Mouse (Mus musculus) left cerebral cortex, adult 8-10 months (tissue): ENCODE results near the gene Fignl2. TPM values are rescaled to one million over a fixed set of nuclear protein-coding genes. Genes with fewer than 3 reads are reported as not detected.
"Not testable (repeated sequence)": the region's sequence is repeated elsewhere in the genome, so short reads cannot be mapped to it uniquely, and the experiment has no call there.

Source experiments
- DNase-seq, 2 experiments: peaks; one replicate each; pipeline ENCODE4 v3.0.0; 2022; ENCODE audit warnings: low spot score in 2 of 2
- total RNA-seq, 4 experiments: library from RNA; stranded (reverse); gene quantifications; 2 replicates each; pipeline ENCODE4 v1.2.4; 2022

Gene Fignl2
- total RNA-seq, result 1 to 10 TPM; 1.5 to 1.8 (median 1.6) TPM

DNA sequence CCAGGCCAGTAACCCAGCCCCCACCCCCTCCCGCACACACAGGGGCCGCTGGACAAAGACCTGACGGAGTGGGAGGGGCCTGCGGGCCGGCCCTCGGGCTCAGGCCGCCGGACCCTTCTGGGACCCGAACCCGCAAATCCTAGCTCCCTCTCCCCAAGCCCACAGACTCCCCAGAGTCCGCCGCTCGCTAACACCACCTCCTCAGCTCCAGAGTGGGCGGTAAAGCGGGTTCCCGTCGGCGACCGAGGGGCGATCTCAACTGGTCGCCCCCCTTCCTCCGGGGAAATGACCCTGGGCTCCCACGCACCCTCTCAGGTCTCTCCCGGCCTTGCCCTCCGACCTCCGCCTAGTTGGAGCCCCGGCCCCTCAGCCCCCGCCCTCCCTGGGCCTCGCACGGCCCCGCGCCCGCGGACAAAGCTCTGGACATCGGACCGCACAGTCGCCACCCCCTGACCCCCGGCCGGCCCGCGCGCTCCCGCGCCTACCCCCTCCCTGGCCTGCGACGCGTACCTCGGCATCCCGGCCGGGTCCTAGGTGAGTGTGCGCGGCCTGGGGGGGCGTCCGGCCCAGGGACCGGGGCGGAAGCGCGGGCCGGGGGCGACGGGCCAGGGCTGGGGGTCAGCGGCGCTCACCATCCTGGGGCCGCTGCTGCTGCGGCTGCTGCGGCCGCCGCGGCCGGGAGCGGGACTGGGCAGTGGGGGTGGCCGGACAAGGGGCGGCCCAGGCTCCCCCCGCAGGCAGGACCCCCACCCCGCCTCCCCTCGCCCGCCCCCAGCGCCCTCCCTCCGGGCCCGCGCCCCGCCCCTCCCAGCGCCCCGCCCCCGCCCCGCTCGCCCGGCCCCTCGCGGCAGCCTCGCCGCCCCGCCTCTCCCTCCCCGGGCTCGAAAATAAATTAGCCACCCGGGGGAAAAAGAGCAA, at the start of gene Fignl2:
TSS of gene Fignl2 (minus strand) at position 755 of the 918 bp plus-strand sequence.
- DNase-seq, result no peak

DNA sequence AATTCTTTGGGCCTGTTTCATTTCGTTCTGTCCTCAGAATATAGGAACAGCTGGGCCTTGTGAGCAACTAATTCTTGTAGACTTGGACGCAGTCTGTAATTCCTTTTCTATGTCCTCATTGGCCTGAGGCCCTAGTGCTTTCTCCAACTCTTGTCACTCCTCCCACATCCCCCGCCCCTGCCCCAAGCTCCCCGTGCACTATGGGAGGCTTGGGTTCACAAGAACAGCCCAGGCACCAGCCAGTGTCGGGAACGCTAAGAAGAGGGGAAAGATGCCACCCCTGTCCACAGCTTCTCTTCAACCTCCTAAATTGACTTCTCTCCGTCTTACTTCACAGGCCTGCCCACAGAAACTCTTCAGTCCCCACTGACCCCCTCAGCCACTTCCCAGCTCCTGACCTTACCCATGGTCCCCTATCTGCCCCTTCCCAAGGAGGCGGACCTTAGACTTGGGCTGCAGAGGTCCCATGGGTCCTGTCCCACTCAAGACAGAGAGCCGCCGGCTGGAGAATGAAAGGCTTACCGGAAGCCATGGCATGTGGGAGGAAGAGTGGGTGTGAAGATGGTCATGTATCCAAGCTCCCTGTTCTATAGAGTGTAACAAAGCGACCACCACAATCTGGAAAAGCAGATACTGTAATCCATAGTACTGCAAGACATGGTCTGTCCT, 48.6 kb upstream of the Fignl2 start:
- DNase-seq, result no peak

DNA sequence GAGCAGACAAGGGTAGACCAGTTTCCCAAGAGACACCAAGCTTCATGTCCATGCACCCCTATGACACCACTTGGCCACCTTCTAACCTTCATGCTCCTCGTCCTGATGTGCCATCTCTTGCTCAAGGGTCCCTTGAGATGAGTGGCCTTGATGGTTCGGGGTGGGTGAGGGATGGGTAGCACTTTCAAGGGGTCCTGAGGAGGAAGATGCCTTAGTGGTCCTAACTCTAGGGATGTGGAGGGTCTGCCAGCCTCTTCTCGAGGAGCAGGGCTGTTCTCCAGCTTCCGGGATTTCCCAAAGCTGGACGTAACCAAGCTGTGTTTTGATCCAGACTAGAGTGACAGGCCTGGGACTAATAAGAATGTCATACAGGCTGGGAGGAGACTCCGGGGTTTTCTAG, 47.2 kb upstream of the Fignl2 start:
- no peak for DNase-seq

DNA sequence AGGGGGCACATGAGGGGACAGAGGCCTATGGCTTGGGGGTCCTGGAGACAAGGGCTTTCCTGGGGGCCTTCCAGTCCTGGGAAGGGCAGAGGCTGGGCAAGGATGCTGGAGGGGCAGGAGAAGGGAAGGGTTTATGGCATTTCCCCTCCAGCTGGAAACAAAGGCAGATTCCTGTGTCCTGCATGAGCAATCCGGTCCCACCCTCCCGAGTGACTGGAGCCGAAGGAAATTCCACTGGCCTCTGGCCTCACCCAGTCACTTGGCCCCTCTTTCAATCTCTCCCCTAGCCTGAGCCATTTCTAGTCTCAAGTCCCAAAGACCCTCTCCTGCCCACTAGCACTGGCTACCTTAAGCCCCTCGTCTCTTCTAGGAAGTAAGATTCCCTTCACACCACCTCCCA, 44.8 kb upstream of the Fignl2 start:
- no peak for DNase-seq

DNA sequence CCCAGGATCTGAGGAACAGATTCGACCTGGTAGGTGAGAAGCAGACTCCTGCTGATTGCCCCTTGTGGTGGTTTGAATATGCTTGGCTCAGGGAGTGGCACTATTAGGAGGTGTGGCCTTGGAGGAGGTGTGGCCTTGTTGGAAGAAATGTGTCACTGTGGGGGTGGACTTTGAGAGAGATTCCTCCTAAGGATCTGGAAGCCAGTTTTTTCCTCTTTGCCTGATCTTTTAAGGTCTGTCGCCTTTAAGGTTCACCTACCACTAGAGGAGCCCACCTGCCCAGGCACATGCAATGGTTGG, 43.9 kb upstream of the Fignl2 start:
- DNase-seq, result no peak

DNA sequence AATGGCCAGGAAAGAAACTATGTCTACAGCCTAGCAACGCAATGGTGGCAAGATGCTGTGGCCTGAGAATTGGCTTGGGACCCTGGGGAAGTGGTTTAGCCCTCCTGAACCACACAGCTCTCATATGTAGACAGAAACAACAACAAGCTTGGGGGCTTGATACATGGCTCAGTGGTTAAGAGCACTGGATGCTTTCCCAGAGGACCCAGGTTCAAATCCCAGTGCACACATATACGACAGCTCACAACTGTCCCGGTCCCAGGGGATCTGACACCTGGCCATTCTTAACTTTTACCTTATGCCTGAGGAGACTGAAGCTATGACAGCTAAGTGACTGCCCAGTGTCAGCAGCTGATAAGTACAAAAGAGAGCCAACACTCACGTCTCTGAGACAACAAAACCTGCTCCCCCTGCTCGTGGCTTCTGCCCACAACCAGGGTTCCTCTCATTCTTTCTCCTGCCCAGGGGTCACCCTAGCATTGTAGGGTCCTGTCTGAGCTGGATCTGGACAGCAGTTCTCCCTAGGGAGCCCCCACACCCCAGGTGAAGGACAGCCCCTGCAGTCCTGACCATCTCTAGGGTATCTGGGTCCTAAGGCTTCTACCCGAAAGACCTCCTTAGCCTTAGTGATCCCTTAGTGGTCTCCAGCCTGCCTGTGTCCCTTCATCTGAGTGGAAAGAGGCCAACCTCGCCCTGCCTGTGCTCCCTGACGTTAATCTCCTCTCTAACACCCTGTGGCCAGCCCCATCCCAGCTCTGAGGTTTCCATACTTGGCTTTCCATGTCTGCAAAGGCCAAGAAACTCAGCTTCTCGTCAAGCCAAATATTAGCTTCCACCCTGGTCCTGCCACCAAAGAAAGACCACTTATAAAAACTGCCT, 43.3 kb upstream of the Fignl2 start:
- no peak for DNase-seq

DNA sequence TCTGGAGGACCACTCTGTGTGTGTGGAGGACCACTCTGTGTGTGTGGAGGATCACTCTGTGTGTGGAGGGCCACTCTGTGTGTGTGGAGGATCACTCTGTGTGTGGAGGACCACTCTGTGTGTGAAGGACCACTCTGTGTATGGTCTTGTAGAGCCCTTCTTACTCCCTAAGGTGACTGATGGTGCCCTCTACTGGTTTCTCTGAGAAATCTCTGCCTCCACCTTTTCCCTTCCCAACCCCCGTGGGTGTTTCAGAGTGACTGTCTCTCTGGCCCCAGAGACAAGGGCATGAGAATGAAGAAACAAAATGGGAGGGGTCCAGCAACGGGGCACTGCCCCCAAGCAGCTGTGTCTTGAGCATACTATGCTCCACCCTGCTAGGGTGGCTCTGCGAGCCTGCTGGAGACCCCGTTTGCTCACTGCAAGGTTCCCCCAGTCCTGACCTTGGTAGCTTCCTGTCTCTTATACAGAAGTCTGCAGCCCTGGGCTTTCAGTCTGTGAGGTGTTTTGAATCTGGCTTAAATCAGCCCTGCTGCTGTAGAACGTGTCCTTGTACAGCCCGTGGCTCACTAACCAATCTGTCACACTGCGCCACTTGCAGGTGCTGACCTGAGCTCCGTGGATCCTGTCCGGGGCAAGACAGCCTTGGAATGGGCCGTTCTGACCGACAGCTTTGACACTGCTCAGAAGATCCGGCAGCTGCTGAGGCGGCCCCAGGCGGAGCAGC, 40.2 kb upstream of the Fignl2 start:
- DNase-seq, result no peak

DNA sequence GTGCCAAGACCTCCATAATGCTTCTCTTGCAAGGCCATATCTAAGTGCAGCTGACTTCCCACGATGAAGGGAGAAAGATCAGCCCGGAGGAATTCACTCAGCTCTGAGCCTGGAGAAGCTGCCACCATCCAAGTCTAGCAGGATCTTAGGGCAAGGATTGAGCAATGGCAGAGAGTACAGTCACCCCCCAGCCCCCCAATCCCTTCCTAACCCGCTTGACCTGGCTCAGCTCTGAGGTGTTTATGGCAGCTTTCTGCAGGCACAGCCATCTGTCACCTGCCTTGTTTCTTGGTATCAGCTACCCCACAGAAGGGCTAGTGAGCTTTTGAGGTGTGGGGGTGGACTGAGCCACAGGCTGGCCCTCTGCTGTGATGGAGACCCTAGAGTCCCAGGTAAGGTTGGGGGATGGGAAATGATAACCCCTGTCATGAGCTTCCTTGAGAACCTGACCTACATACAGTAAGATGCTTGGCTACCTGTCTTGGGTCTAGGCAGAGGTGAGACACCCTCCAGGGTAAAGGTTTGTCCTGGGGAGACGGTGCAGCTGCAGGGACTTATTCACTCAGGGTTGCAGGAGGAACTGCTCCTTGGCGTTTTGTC, 37.2 kb upstream of the Fignl2 start, which contains the start of gene Ankrd33:
TSS of gene Ankrd33 (plus strand) at position 245 of the 600 bp plus-strand sequence.
- DNase-seq, result no peak

DNA sequence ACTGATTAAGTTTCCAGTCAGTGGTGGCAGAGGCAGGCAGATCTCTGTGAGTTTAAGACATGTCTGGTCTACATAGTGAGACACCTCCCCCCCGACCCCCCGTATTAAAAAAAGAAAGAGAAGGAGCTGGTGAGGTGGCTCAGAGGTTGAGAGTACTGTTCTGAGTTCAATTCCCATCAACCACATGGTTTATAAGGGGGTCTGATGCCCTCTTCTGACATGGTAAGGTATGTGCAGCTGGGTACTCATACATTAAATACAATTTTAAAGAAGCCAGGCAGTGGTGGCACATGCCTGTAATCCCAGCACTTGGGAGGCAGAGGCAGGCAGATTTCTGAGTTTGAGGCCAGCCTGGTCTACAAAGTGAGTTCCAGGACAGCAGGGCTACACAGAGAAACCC, 35.4 kb upstream of the Fignl2 start:
- DNase-seq, result not testable (repeated sequence)

DNA sequence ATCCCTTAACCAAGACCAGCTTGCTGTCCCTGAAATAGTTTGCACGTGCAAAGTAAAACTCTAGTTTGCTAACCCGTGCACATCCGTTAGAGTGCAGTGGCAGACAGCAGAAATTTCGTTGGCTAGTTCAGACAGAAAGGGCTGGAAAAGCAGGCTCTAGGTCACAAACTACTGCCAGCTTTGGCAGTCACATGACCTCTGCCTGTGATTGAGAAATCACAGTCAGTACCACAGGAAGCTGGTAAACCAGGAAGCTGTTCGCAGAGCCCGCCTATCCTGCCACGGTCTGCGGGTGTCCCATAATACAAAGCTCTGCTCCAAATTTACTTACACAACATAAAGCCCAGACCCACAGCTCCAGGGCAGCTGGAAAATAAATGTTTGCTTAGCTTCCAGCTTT, 34.8 kb upstream of the Fignl2 start:
- no peak for DNase-seq

DNA sequence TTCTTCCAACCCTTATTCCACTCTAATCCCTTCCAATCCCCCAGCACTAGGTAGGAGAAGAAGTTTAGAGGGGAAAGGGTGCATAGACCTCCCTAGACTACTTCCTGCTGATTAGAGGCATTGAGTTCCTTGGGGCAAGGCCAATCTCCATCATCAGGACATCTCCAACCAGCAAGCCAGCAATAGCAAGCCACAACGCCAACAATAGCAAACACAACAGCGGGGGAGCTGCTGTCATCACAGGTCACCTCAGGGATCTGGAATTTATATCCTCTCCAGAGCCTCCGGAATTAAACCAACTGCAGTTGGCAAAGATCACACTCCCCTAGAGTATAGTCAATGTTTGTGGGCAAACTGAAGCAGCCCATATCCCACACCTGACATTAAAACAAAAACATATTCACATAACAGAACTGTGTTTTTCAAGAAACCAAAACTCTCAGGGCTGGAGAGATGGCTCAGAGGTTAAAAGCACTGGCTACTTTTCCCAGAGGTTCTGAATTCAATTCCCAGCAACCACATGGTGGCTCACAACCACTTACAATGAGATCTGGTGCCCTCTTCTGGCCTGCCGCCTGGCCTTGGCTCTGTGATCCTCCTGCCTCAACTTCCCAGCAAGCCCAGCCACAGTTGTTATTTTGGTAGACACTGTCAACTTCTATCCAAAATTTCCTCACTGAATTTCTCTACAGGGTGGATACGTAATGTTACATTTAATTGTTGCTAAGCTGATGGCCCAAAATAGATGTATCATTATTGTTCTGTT, 29.7 kb upstream of the Fignl2 start:
- DNase-seq, result no peak

DNA sequence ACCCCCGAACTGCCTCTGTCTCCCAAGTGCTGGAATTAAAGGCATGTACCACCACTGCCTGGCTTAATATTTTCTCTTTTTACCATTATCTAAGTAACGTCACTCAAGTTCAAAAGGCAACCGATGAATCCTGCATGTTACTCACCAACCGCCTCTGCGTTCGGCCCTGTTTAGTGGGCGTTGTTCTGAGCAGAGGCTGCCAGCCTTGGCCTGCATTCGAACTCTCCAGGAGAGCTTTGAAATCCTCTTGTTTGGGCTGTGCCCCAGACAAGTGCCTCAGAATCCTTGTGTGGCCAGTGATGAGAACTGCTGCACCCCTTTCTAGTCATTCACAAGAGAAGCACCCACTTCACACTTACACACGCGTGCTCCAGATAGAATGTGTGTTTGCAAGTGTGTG, 27.6 kb upstream of the Fignl2 start:
- no peak for DNase-seq

DNA sequence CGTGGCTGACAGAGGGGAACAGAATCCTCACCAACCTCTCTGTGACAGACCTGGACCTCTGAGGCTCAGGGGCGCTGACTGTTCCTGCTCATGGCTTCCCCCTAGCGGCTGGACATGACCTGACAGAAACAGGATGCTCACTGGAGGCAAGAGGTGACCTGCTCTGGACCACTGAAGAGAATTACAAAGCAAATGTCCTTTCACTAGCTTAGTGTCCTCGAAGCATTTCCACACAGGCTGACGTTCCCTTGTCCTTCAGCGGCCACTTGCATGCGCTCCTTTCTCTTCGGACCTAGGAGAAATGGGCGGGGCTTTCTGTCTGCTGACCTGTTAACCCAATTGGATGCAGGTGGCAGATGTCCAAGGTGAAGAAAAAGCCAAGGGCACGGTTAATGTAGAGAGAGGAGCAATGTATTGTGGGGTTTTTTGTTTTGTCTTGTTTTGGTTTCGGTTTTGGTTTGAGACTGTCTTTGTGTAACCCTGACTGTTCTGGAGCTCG, 27.2 kb upstream of the Fignl2 start:
- peak in 1 of 2 experiments; percentile 54 for DNase-seq

DNA sequence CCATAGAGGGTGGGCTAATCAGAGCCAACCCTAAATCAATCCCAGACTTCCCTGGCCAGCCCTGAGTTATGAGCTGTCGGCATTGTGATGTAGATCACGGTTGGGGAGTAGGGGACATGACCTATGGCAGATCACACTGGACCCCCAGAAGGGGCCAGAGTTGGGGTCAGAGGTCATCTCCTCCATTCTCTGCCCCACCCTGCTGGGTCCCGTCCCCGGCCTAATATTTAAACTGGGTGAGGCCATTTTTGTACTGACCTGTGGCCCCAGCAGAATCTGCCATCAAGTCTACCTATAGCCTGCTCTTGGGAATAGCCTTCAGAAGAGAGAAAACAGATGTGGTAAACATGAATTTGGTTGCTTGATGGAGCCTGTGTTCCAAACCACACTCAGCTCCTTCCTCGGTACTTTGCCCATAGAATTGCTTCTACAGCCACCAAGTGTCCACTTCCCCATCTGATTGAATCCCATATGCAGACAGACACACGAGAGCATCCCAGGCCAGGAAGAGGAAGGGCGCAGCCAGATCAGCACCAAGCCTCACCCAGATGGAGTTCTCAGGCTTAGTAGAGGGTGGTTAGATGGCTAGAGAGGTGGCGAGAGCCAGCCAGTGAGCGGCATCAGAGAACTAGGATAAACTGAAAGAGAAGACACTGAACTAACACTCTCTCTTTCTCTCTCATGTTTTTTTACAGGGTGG, 25.4 kb upstream of the Fignl2 start:
- no peak for DNase-seq

DNA sequence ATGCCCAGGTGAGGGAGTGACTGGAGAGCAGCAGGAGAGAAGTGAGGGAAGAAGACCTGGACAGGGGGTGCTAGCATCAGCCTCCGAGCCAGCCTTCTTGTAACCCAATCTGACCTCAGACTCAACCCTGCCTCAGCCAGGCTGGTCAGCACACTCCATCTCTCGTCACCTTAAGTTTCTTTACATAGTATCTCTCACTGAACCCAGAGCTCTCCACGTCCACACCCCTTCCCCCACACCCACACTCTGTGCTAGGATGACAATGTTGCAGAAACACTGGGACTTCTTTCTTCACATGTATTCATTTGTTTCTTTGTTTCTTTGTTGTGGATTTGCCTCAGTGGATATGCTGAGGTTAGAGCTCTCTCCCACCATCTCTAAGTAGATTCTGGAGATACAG, 22.6 kb upstream of the Fignl2 start:
- DNase-seq, result no peak

DNA sequence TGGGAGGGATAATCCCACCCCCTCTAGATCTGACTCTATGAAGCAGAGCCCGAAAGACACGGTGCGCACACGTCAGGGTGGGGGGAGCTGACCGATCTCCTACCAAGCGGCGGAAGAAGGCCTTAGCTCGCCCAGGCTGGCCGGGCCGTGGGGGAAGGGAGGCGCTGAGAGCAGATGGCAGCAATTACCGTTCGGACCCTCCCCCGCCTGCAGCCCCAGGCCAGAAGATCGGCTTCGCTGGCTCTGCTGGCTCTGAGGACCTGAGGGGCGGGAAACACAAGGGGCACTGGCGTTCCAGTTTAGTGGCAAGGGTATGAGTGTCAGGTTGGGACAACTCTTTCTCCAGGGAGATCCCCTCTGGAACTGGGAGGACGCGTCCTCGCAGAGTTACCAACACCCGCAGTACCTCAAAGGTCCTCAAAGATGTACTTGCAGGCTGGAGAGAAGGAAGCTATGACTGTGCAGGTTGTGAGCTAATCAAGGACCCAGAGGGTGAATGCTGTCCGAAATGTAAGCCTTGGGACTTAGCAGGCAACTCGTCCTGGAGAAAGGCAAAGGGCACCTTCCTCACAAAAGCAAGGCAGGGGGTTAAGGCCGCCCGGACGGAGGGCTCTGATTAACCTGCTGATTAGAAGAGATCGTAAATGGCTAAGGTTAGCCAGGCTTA, 19.8 kb upstream of the Fignl2 start:
- DNase-seq, result no peak

DNA sequence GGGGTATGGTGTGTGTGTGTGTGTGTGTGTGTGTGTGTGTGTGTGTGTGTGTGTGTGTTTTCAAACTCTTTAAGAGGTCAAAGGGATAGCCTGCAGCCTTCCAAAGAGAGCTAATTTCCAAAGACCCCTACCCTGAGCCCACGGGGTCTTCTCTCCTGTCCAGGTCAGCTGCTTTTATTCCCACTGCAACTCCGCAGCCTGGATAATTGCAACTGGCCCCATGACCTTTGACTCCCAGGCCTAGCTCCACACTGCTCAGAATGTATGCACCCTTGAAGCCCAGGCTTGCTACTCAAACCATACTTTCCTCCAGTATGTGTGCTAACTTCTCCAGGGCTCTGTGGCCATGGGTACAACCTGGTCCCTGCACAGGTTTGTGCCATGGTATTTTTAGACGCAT, 17.0 kb upstream of the Fignl2 start:
- DNase-seq, result no peak

DNA sequence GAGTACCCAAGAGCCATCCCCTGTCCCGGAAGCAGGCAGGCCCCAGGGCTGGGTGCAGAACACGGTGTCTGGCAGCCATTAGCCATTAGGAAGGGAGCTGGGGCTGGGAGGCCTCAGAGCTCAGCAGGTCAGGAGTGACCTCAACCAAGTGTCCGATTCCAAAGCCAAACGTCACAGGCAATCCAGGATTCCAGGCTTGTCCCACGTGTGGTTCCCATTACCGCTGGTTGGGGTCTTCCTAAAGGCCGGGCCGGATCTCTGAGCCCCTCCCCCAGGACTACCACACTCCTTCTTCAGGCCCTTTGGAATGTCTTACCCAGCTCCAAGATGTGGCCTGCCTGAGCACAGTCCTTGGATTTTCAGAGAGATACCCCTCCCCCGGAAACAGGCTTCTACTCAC, 16.6 kb upstream of the Fignl2 start:
- DNase-seq, result no peak

DNA sequence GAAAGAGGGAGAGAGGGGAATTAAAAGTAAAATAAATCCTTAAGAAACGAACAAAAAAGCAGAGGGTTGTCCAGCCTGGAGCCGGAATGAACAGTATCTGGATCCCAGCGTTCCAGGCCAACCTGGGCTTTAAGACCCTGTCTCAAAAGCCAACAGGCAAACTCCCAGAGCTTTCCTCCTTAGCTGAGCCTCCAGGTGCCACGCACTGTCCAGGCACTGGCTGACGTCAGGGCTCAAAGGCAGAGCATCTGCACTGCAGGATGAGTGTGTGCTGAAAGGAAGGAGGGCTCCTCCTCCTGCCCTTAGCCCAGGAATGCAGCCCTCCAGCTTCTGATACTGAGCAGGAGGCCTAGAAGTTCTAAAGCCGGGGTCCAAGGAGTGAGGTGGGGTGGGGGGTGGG, 15.6 kb upstream of the Fignl2 start:
- DNase-seq, result no peak
